Mouse (Mus musculus) stomach, postnatal 0 days (tissue): Measurements from ENCODE around the gene Skiv2l.

ENCODE experiments used
- CTCF ChIP-seq: IDR thresholded peaks from 2 replicates; pipeline ENCODE4 v1.5.1; 2016; ENCODE audit warnings: antibody characterized with exemption, low read depth, mild to moderate bottlenecking, moderate library complexity
- EP300 ChIP-seq: optimal IDR thresholded peaks from 2 replicates; pipeline ENCODE3; 2016; ENCODE audit warnings: antibody characterized with exemption

DNA sequence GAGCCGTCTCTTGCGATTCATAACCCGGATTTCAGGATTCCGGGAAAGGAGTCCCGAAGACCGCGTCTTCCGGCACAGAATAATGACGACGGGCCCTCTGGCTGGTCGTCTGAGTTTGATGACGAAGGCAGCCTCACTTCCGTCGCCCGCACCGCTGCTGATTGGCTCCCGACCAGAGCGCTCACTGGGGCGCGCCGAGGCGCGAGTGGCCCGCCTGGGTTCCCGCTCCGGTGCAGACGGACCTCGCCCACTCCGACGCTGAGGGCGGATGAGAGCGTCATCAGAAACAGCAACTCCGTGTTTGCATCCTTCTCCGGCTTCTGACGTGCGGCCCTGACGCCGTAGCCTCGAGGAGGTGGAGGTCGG, 13.2 kb downstream of the Skiv2l start, which contains the start of the genes Stk19 and Dxo:
- TF ChIP-seq CTCF (no peak), EP300 (no peak)
